ENCODE assay signal across 12 mouse cellular contexts in genomic region chr14:59806910-59807309, GRCm38 (mm10).
DNase-seq lines count a peak whose midpoint lies in the region; ATAC-seq and TF ChIP-seq lines count a peak whose summit lies in the region.
"Had no signal": no experiment of that assay in that cellular context is flagged by ENCODE, and none has a peak within 500 bp of the region (broad histone marks: within the 10 kb centered on the region; RNA-seq: fewer than 3 reads in every experiment).

No protein-coding gene starts in this region.

- no peak overlapping the region for H3K4me3 ChIP-seq in embryonic facial prominence, embryonic 11.5 days (ENCODE audit: low read depth, low read length)
- no peak overlapping the region for H3K4me3 ChIP-seq in embryonic facial prominence, embryonic 10.5 days
- H3K4me3 ChIP-seq in lung, embryonic 15.5 days, result no peak overlapping the region
- no peak overlapping the region for H3K4me3 ChIP-seq in lung, adult 2 months (replicated peaks; ENCODE audit: extremely low read depth, low read depth, low read length)
- no peak overlapping the region for H3K4me3 ChIP-seq in limb, embryonic 13.5 days
- H3K4me3 ChIP-seq: heart, embryonic 13.5 days had no signal

- H3K9ac ChIP-seq in embryonic facial prominence, embryonic 11.5 days (replicated peaks; ENCODE audit: low read length), result no peak overlapping the region
- no peak overlapping the region for H3K9ac ChIP-seq in lung, embryonic 15.5 days
- H3K9ac ChIP-seq in limb, embryonic 13.5 days, result no peak overlapping the region
- H3K9ac ChIP-seq: heart, embryonic 13.5 days had no signal

- no peak for ATAC-seq in embryonic facial prominence, embryonic 11.5 days (replicated peaks; ENCODE audit: insufficient number of reproducible peaks, low FRiP score, low TSS enrichment, low read depth)
- no peak for ATAC-seq in lung, embryonic 15.5 days (ENCODE audit: borderline replicate concordance, extremely low read depth, low FRiP score, low TSS enrichment)
- ATAC-seq in limb, embryonic 13.5 days (ENCODE audit: low FRiP score, low read depth), result peak; percentile 70
- ATAC-seq: activated CD4-positive, CD25-positive, alpha-beta regulatory T cell, adult 4 months had no signal

- H3K27ac ChIP-seq in embryonic facial prominence, embryonic 11.5 days (replicated peaks; ENCODE audit: low read depth, low read length), result no peak overlapping the region
- no peak overlapping the region for H3K27ac ChIP-seq in embryonic facial prominence, embryonic 10.5 days (replicated peaks)
- peak overlapping the region; percentile 21 for H3K27ac ChIP-seq in lung, embryonic 15.5 days
- peak overlapping the region; percentile 80 for H3K27ac ChIP-seq in limb, embryonic 13.5 days
- H3K27ac ChIP-seq: heart, embryonic 13.5 days had no signal

- H3K27me3 ChIP-seq in embryonic facial prominence, embryonic 11.5 days (ENCODE audit: control insufficient read depth, insufficient read depth, low read length), result no peaks in the 10 kb centered on the region
- H3K27me3 ChIP-seq in embryonic facial prominence, embryonic 10.5 days (replicated peaks; ENCODE audit: low read depth, poor library complexity, severe bottlenecking), result no peaks in the 10 kb centered on the region
- no peaks in the 10 kb centered on the region for H3K27me3 ChIP-seq in lung, embryonic 15.5 days
- H3K27me3 ChIP-seq in limb, embryonic 13.5 days, result no peaks in the 10 kb centered on the region
- H3K27me3 ChIP-seq: heart, embryonic 13.5 days had no signal

- H3K4me2 ChIP-seq in embryonic facial prominence, embryonic 11.5 days (ENCODE audit: low read depth, low read length), result peak overlapping the region; percentile 10; the same call in 1 of the 2 replicates
- no peak overlapping the region; the same call in 1 of the 2 replicates for H3K4me2 ChIP-seq in lung, embryonic 15.5 days
- peak overlapping the region; percentile 37 for H3K4me2 ChIP-seq in limb, embryonic 13.5 days (replicated peaks)
- H3K4me2 ChIP-seq: heart, embryonic 13.5 days had no signal

- no peaks in the 10 kb centered on the region for H3K36me3 ChIP-seq in embryonic facial prominence, embryonic 11.5 days (replicated peaks; ENCODE audit: control insufficient read depth, insufficient read depth, low read depth, low read length)
- H3K36me3 ChIP-seq in embryonic facial prominence, embryonic 10.5 days (replicated peaks), result no peaks in the 10 kb centered on the region
- no peaks in the 10 kb centered on the region for H3K36me3 ChIP-seq in lung, embryonic 15.5 days
- H3K36me3 ChIP-seq in limb, embryonic 13.5 days, result no peaks in the 10 kb centered on the region
- H3K36me3 ChIP-seq: heart, embryonic 13.5 days had no signal

- no peaks in the 10 kb centered on the region for H3K9me3 ChIP-seq in embryonic facial prominence, embryonic 11.5 days (replicated peaks; ENCODE audit: control insufficient read depth, low read length)
- H3K9me3 ChIP-seq in embryonic facial prominence, embryonic 10.5 days, result no peaks in the 10 kb centered on the region
- H3K9me3 ChIP-seq in lung, embryonic 15.5 days, result no peaks in the 10 kb centered on the region
- H3K9me3 ChIP-seq in limb, embryonic 13.5 days, result peaks cover 7% of the 10 kb centered on the region; the same call in 1 of the 2 replicates
- H3K9me3 ChIP-seq: heart, embryonic 13.5 days had no signal

- H3K4me1 ChIP-seq in embryonic facial prominence, embryonic 11.5 days (ENCODE audit: control insufficient read depth, insufficient read depth, low read length), result no peaks in the 10 kb centered on the region; the same call in 1 of the 2 replicates
- peaks cover 25% of the 10 kb centered on the region for H3K4me1 ChIP-seq in embryonic facial prominence, embryonic 10.5 days
- H3K4me1 ChIP-seq in lung, embryonic 15.5 days, result peaks cover 36% of the 10 kb centered on the region
- no peaks in the 10 kb centered on the region for H3K4me1 ChIP-seq in lung, adult 2 months (ENCODE audit: control insufficient read depth, insufficient read depth, low read length)
- H3K4me1 ChIP-seq in limb, embryonic 13.5 days, result peaks cover 46% of the 10 kb centered on the region

- WGBS in embryonic facial prominence, embryonic 11.5 days, result 41% methylated on average over 4 of the region's 4 CpGs
- whole genome bisulfite sequencing in embryonic facial prominence, embryonic 10.5 days, result 61% methylated on average over 4 of the region's 4 CpGs
- 12% methylated on average over 4 of the region's 4 CpGs for WGBS in lung, embryonic 15.5 days
- WGBS in lung, adult 2 months, result 32% methylated on average over 4 of the region's 4 CpGs
- 7% methylated on average over 4 of the region's 4 CpGs for WGBS in limb, embryonic 13.5 days

- no peak for DNase-seq in embryonic facial prominence, embryonic 11.5 days (ENCODE audit: low spot score)
- DNase-seq in embryonic facial prominence, embryonic 10.5 days (ENCODE audit: low spot score), result no peak
- no peak for DNase-seq in lung, adult 2 months
- peak; percentile 77 for DNase-seq in brain, embryonic 14.5 days (ENCODE audit: low read depth)
- no peak for DNase-seq in testis, postnatal 10 days (ENCODE audit: low spot score)
- no peak for DNase-seq in left cerebral cortex, adult 18-20 months (ENCODE audit: low spot score in 2 of 2)
- DNase-seq: cerebellum, adult 18-20 months; lung, adult 18-20 months had no signal

- TF ChIP-seq POLR2A in lung, adult 2 months (IDR thresholded peaks at IDR 0.05; ENCODE audit: borderline replicate concordance, extremely low read depth, low read depth, low read length), result no peak
- no peak for TF ChIP-seq POLR2A in brain, embryonic 14.5 days (IDR thresholded peaks at IDR 0.05; ENCODE audit: borderline replicate concordance, extremely low read depth, insufficient read depth, insufficient read length, poor library complexity, severe bottlenecking)

- TF ChIP-seq CTCF in lung, adult 2 months (IDR thresholded peaks at IDR 0.05; ENCODE audit: insufficient read depth, low read length), result no peak
- TF ChIP-seq CTCF in brain, embryonic 14.5 days (IDR thresholded peaks at IDR 0.05; ENCODE audit: borderline replicate concordance, extremely low read depth, insufficient read depth, insufficient read length), result no peak

Comparison
In these comparisons a context has a peak if more than half of its experiments do, and no peak if none do; other contexts are left out.
1. H3K27ac ChIP-seq: peak in lung, embryonic 15.5 days (single experiment) and limb, embryonic 13.5 days (single experiment); none in embryonic facial prominence, embryonic 11.5 days (single experiment) and embryonic facial prominence, embryonic 10.5 days (single experiment).